Mouse (Mus musculus) spleen, postnatal 10 days (tissue): ENCODE measurements around the gene Alpk3.

Experiments used
- DNase-seq, 2 experiments: peaks; one replicate each; pipeline ENCODE4 v3.0.0; 2021 to 2022; ENCODE audit warnings: low spot score in 2 of 2

Gene Alpk3

DNA sequence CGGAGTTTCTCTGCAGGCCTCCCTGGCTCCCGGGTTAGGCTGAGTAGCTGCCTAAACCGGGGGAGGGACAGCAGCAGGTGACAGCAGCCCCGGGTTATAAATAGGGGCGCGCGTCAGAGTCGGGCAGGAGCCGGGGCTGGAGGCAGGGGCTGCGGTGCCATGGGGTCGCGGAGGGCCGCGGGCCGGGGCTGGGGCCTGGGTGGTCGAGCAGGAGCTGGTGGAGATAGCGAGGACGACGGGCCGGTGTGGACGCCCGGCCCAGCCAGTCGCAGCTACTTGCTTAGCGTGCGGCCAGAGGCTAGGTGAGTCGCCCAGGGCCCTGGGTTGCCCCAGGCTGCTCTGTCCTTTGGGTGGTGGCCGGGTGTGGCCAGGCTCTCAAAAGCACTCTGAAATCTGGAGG, at the start of gene Alpk3:
Alpk3 (plus strand) TSS at position 130 of the 400 bp plus-strand sequence.
- DNase-seq: peak in 1 of 2 experiments; percentile 29

DNA sequence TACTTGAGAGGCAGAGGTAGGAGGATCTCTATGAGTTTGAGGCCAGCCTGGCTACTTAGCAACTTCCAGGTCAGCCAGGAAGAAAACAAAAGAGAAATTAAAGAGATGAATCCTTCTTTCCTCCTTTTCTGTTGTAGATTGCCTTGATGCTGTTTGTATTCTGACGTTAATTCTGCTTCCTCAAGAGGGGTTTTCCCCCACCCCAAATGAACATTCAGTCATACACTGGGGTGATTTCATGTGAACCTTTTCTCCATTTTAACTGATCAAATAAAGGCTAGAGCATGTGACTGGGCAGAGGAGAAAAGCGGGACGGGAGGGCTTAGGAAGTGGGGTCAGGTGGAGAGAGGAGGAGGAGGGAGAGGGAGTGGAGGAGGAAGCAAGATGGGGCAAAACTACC, 49.1 kb upstream of the Alpk3 start:
- no peak for DNase-seq

DNA sequence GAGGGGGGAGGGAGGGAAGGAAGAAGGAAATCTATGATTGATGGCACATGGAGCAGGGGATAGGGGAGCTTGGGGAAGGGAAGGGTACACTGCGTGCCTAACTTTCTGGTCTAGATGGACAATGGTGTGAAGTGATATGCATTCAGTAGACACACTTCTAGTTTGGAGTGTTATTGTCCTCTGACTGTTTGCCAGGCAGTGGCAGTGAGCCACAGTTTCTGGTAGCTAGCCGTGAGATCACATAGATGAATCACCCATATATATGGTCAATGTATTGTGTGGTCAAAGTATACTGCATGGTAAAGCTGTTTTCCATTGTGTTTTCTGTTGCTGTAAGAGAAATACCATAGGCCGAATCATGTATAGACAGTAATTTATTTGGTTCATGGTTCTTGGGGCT, 45.8 kb upstream of the Alpk3 start:
- DNase-seq: no peak

DNA sequence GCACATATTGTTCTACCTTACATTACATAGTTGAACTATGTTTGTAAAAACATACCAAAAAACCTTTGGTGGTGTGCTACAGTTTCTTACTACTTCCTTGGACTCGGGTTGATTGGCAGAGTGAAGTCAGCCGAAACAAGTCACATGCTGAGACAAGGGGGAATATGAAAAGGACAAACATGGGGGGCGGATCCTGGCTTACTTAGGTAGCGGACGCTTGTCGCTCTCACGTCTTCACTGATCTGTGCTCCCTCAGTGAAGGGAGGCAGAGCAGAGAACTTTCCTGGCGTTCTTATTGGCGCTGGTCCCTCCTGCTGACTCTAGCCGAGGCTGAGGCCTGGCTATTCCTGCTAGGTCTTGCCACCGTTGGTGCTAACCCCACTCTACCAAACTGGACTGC, 37.1 kb upstream of the Alpk3 start:
- DNase-seq: no peak

DNA sequence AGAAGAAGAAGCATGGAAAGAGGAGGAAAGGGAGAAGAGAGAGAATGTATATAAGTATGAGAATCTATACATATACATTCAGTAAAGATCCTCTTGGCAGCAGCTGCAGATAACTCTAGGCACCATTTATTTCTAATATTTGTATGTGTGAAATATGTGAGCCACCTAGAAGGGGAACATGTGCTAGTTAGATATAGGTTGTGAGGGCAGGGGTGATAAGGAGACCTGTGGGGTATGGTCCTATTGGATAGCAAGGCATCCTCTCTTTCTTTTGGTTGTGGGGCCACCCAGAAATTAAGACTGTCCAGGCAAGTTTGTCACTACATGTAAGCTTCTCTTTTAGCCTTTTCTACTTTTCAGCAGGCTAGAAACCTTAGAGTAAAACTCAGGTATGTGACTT, 34.7 kb upstream of the Alpk3 start:
- no peak for DNase-seq

DNA sequence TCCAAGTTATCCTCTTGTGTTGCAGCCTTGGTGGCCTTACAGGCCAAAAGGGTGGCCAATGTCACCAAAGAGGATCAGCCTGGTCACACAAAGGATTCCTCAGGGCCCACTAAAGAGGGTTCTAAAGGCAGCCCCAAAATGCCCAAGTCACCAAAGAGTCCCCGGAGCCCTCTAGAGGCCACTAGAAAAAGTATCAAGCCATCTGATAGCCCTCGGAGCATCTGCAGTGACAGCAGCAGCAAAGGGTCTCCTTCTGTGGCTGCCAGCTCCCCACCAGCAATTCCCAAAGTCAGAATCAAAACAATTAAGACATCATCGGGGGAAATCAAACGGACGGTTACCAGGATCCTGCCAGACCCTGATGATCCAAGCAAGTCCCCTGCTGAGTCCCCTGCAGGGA, 33.3 kb upstream of the Alpk3 start:
- DNase-seq: peak in 1 of 2 experiments; percentile 26

DNA sequence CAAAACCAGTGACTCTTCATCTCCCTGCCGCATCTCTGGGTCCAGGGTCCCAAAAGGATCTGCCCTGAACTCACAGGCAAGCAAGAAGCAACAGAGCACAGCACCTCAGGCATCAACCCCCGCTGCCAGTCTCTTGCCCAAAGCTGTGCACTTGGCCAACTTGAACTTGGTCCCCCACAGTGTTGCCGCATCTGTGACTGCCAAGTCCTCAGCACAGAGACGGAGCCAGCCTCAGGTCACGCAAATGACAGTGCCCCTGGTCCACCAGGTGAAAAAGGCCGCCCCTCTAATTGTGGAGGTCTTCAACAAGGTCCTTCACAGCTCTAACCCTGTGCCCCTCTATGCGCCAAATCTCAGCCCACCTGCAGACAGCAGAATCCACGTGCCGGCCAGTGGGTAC, 32.7 kb upstream of the Alpk3 start:
- DNase-seq: no peak

DNA sequence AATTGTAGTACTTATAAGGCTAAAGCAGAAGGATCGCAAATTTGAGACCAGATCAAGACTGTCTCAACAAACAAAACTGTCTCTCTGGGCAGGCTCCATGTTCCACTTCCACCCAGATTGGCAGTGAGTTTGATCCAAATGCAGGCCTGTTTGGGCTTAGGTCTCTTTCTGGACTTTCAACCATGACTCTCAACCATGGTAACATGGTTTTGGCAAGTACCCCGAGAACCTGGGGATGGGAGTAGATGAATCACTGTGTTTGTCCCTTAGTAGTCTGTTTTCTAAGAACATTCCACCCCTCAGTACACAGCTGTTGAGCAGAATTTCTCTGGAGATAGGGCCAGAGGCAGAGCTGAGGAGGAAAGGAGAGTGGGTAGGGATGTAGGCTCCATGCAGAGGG, 31.6 kb upstream of the Alpk3 start:
- no peak for DNase-seq

DNA sequence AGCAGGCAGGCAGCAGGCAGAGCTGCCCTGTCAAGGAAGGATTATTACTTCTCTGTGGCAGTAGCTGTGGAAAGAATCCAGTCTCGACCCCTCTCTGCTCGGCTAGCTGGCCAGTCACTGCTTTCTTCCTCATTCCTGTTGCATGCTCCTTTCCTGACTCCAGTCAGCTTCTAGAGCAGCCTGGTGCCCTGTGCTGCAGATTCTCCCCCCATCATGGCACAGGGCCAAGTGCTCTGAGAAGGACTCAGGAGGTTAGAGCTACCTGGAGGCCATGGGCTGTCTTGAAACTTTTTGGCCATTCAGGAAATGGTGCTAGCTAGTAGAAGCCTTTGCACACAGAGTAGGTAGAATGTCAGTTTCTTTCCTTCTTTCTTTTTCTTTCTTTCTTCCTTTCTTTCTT, 17.7 kb upstream of the Alpk3 start:
- DNase-seq: no peak

DNA sequence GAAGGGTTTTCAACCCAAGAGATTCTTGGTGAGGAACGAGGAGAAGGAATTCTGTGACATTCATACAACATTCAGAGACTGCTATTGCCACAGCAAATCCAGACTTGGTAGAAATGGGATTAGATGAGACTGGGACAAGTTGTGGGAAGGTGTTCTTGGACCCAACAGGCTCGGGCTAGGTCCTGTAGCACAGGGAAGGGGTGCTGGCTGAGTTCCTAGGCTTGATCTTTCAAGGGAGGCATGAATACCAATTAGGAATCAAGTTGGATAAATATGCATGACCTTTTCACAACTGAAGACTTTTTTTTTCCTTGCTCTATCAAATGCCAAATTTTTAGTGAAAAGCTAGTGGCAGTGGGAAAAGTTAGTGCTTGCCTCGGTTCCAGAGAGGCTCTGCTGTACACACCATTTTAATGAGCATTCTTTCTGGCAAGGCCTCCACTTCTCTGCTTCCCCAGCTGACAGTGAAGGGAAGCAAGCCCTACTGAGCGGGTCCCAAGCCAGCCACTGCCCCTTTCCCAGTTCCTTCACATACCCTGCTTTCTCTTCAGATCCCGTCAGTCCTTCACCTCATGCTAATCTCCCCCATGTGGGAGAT, 14.3 kb upstream of the Alpk3 start:
- no peak for DNase-seq

DNA sequence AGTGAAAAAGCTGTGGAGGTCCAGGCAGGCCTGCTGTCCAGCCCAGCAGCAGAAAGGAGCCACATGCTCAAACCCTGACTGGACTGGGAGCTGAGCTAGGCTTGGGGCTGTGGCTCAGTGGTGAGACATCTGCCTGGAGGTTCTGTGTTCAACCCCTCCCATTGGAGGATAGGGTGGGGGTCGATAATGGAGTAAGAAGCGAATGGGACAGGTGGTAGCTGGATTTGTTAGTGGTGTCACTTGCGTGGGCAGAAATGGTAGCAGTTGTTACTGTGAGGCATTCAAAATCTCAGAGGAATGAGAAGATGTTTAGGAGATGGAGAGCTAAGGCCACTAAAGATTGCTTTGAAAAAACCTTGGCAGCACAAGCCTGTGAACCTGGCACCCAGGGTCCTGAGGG, 9.6 kb upstream of the Alpk3 start:
- DNase-seq: no peak

DNA sequence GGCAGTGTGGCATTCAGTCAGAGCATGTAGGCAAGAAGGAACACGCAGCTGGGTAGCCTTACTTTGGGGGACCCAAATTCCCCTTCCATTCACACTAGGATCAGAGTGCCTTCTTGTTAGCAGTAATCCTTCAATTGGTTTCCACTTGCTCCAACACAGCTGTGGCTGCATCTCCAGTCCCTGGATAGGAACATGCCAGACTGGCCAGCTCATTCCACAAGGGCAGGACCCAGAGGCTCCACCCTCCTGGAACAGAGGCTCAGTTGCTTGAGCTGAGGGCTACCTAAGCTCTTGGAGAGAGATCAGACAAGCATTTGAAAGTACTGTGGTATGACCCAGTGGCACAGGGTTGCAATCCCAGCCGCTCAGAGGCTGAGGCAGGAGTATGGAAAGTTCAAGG, 8.9 kb upstream of the Alpk3 start:
- no peak for DNase-seq

DNA sequence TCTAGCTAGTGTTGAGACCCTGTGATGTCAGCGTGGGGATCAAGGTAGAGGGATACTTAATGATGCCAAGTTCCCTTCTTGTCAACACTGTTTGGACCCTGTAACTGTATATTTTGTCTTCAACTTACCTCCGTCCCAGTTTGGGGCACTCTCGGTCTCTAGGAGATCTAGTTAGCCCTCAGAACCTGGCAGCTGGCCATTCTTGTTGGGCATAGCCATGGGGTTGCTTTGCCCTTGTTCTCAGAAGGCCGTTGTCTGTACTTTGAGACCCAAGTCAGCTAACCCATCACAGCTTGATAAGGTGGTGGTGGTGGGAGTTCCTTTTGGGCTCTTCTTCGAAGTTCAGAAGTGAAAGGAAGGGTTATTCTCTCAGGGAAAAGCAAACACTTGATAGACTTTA, 7.4 kb upstream of the Alpk3 start:
- DNase-seq: no peak

DNA sequence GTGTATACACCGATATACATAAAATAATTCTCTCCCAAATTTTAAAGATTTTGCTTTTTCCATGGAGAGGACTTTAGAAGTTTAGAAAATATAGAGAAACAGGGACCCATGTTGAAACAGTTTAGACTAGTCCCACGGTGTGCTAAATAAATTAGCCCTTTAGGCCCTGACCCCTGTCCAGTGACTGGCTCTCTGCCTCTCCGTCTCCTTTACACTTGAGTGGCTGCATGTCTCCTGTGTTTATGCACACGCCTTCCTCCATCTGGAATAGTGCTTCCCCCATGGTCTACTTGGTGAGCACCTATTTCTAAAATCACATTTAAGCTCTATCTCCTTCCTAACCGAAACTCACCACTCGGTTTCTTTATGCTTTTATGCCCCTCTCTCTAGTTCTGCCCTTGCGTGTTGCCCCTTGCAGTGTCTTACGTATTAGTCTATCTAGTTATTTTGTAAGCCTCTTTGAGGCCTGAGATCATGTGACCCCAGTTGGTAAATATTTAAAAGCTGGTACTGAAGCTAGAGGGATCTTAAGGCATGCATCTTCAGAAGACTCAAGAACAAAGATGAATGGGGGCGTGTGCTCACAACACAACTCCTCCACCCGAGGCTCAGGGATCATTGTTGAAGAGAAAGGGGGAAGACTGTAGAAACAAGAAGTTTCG, 1.6 kb upstream of the Alpk3 start:
- no peak for DNase-seq

DNA sequence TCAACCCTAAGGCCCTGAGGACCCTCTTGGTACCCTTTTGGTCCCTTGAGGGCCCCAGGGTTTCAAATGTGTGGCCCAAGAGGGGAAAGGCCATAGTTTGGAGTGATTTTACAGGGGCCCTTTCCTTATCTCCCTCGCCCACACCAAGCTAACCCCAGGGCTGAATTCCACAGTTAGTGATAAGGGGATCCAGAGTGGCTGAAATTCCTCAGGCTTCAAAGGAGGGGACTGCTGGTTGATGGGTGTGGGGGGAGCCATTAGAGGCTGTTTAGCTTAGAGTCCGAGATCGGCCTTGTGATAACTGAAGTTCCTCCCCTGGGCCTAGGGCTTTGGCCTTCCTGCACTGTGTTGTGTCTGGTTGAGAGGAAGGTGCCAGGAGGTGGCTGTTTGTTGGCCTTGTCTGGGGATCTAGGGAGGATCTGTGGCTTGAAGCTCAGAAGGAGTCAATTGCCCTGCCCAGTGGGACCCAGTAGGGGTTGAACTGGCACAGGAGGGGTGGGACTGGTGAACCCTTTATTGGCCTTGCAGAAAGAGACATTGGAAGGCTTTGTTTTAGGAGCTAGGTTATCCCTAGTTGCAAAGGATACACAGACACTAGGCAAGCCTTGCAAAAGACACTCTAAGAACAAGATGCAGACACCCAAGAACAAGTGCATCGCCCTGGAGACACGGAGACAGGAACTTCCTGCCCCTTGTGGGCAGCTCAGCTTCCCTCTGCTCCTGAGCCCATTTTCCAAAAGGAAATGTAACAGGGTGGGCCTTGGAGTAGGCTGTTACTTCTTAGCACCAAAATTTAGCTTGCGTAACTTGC, 706 bp downstream of the Alpk3 start:
- DNase-seq: no peak

DNA sequence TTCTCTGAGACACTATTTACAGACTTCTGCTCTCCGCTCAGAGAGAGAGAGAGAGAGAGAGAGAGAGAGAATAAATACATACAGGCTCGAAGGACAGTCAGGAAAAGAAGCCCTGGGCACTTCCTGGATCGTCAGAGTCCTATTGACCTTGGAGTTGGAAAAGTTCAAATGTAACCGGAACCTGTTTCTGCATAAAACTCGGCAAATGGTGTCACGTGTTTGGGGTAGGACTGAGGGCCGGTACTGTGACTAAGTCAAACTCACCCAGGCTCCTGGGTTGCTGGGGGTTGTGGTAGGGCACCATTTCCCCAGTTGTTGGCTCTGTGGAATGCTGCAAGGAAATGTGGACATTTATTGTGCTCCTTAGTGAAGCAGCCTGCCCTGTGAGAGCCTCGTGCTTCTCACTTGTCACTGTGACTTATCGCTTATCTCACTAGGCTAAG, 1.3 kb downstream of the Alpk3 start:
- no peak for DNase-seq

DNA sequence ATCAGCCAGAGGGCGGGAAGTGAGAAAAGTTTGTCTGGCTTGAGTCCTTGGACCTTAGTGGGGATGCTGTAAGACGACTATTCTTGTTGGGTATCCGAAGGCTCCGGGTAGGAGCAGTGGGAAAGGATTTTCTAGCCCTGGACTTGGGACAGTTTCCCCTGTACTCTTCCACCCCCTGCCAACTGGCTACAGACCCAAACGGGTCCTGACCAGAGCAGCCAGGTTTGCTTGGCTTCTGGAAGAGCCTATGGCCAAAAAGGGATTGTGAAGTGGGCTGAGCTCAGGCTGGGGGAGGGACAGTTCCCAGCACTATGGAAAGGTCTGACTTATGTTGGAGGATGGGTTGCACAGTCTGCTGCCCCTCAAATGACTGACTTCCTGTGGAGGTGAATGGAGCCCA, 2.0 kb downstream of the Alpk3 start:
- no peak for DNase-seq

DNA sequence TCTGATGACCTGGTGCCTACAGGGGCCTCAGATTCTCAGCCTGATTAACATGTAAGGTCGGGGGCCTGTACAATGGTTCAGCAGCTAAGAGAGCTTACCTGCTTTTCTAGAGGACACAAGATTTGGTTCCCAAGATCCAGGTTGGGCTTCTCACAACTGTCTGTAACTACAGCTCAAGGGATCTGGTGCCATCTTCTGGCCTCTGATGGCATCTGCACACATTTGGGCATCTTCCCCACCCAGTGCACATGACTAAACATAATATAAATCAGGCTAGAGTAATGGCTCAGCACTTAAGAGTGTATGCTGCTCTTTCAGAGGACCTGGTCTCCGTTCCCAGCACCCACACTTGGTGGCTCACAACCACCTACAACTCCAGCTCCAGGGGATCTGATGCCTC, 3.5 kb downstream of the Alpk3 start:
- peak in 1 of 2 experiments; percentile 63 for DNase-seq

DNA sequence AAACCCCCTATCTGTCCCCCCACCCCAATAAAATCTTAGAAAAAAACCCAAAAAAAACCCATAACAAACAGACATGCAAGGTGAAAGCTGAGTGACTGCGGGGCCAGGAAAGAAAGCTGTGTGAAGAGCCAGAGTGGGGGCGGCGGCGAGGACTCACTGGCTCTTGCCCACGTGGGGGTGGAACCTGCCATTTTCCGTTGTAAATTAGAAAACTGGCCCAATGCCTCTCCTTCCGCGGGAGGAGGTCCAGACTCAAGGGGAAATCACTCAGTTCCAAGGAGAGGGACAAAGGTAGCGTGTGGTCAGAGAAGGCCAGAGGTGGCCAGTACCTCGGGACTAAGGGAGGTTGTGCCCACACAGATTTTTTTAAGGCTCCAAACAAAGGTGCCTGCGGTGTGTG, 4.5 kb downstream of the Alpk3 start:
- DNase-seq: no peak

DNA sequence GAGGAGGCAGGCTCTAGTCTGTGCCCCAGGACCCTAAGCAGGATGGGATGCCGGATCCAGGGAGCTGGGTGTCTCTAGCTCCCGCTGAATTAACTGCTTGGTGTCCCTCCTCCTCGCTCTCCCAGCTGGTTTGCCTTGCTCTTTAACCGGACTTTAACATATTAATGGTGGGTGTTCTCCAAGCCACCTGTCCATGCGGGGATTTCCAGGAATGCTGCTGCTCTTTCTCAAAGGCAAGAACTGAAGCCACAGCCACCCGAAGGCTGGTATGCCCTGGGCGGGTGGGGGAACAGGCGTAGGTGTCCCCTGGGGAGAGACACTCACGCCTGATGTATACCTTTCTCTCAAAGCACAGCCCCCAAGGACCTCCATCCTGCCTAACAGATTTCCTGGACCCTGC, 5.9 kb downstream of the Alpk3 start:
- no peak for DNase-seq

DNA sequence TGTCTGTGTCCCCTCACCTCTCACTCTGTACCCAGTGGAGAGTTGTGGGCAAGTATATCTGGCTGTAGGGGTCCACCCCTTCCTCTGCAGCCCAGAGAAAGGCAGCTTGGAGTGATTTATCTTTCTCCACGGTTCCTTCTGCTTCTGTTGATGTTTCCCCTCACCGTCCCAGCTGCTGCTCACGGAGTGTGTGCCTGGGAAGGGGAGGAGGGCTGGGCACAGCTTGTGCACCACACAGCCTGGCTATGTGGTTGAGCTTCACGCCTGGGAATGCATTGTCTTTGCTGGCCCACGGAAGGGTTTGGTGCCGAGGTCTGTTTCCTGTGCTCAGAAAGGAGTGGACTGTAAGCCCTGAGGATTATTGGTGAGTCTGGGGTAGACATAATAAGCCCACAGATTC, 9.3 kb downstream of the Alpk3 start:
- no peak for DNase-seq

DNA sequence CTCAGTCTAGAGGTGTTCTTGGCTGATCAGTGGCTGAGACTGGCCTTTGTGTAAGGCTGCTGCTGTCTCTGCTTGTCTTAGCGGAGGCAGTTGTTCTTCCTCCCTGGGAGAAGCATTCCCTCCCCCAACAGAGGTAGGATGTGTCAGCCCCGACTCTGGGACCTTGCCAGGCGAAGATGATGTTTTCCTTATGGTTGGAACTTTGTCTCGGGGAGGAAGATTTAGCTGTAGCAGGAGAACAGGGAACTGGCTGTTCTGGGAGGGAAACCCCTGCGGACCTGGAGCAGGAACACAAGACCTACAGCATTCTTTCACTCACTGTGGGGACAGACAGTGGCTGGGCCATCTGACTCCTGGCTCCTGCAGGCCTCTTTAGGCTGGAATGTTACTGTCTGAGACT, 15.1 kb downstream of the Alpk3 start:
- no peak for DNase-seq

DNA sequence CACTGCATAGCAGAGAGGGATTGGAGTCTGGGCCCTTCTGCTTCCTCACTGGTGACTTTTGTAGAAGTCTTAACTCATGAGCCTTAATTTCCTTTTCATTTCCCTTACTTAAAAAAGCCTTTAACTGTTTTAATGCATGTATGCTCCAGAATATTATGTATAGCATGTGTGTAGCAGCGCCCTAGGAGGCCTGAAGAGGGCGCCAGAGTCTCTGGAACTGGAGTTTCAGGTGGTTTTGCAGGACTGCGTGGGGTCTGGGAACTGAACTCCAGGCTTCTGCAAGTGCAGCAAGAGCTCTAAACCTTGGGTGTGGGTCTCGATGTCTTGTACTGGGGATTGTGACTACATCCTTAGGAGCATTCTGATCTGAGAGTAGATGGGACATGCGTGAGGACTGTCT, 15.9 kb downstream of the Alpk3 start:
- DNase-seq: peak in 1 of 2 experiments; percentile 47
